Mouse (Mus musculus): ENCODE data around the gene Gpr107. TPM values are rescaled to one million over a fixed set of nuclear protein-coding genes. Genes with fewer than 3 reads are reported as not detected.

Gene Gpr107
- polyA plus RNA-seq, 1 experiment, result 35.2 TPM

- Histone ChIP-seq H3K36me3 (ENCODE audit: control insufficient read depth, insufficient read depth) (no peaks in the 10 kb centered on the region), H3K27me3 (ENCODE audit: control insufficient read depth, insufficient read depth, insufficient read length) (no peaks in the 10 kb centered on the region), H3ac (ENCODE audit: control insufficient read depth, insufficient read length) (no peak overlapping the region), H3K4me3 (no peak overlapping the region), H3K4me2 (ENCODE audit: low read depth) (no peak overlapping the region), H3K79me2 (ENCODE audit: control insufficient read depth, insufficient read depth) (no peaks in the 10 kb centered on the region)
- TF ChIP-seq POLR2A (IDR thresholded peaks at IDR 0.05; ENCODE audit: insufficient read length, low read depth), result no peak
- no peak for TF ChIP-seq REST (IDR thresholded peaks at IDR 0.05; ENCODE audit: insufficient read depth, insufficient read length)
- TF ChIP-seq SRF (IDR thresholded peaks at IDR 0.05; ENCODE audit: control insufficient read depth, insufficient read length, low read depth), result no peak
- no peak for TF ChIP-seq TCF12 (IDR thresholded peaks at IDR 0.05; ENCODE audit: insufficient read depth, poor library complexity, severe bottlenecking)
- no peak for TF ChIP-seq MYOG (IDR thresholded peaks at IDR 0.05; ENCODE audit: control insufficient read depth in 1 of 3, insufficient read depth in 1 of 3, insufficient read length in 2 of 3, low read depth in 2 of 3)
- TF ChIP-seq E2F4 (IDR thresholded peaks at IDR 0.05; ENCODE audit: insufficient read depth), result no peak
- TF ChIP-seq MYOD1 (IDR thresholded peaks at IDR 0.05; ENCODE audit: control insufficient read depth in 1 of 3, insufficient read length in 2 of 3, low read depth in 2 of 3), result no peak
- TF ChIP-seq CEBPB (IDR thresholded peaks at IDR 0.05; ENCODE audit: insufficient read depth, poor library complexity, severe bottlenecking), result no peak
- no peak for TF ChIP-seq TCF3 (IDR thresholded peaks at IDR 0.05; ENCODE audit: insufficient read length, low read depth)
- no peak for TF ChIP-seq POLR2AphosphoS2 (IDR thresholded peaks at IDR 0.05; ENCODE audit: insufficient read length, low read depth)
- TF ChIP-seq USF1 (IDR thresholded peaks at IDR 0.05; ENCODE audit: low read depth), result no peak
- TF ChIP-seq MAX (IDR thresholded peaks at IDR 0.05; ENCODE audit: low read depth), result no peak
Measured at GRCm38 (mm10) chr2:31106621-31107320, 45.3 kb upstream of the Gpr107 start.

DNA sequence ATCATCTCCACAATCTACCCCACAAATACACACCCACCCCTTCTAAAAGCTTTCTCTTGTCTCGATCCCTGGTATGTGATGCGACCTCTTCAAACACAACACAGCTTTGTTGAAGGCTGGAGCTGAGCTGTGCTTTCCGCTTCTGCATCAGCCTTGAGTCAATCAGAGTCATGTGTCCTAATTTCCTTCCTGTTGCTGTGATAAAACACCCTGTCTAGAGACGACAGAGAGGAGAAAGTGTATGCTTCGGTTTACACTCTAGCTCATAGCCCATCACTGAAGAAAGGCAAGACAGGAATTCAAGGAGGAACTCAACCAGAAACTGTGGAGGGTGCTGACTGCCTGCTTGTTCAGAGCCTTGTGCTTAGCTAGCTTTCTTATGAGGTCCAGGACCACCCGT is 43.9 kb upstream of the Gpr107 start:
- no peak for TF ChIP-seq MYOD1 (IDR thresholded peaks at IDR 0.05; ENCODE audit: control insufficient read depth in 1 of 3, insufficient read length in 2 of 3, low read depth in 2 of 3)
- TF ChIP-seq SRF (IDR thresholded peaks at IDR 0.05; ENCODE audit: control insufficient read depth, insufficient read length, low read depth), result no peak
- H3K4me2 ChIP-seq (ENCODE audit: low read depth), result no peak overlapping the region
- no peaks in the 10 kb centered on the region for H3K36me3 ChIP-seq (ENCODE audit: control insufficient read depth, insufficient read depth)
- no peaks in the 10 kb centered on the region for H3K27me3 ChIP-seq (ENCODE audit: control insufficient read depth, insufficient read depth, insufficient read length)
- H3K79me2 ChIP-seq (ENCODE audit: control insufficient read depth, insufficient read depth), result no peaks in the 10 kb centered on the region
- no peak overlapping the region for H3ac ChIP-seq (ENCODE audit: control insufficient read depth, insufficient read length)
- no peak overlapping the region for H3K4me3 ChIP-seq

- Histone ChIP-seq H3K27me3 (ENCODE audit: control insufficient read depth, insufficient read depth, insufficient read length) (no peaks in the 10 kb centered on the region), H3K4me3 (no peak overlapping the region), H3K79me2 (ENCODE audit: control insufficient read depth, insufficient read depth) (no peaks in the 10 kb centered on the region), H3K36me3 (ENCODE audit: control insufficient read depth, insufficient read depth) (no peaks in the 10 kb centered on the region), H3ac (ENCODE audit: control insufficient read depth, insufficient read length) (no peak overlapping the region), H3K4me2 (ENCODE audit: low read depth) (no peak overlapping the region)
- TF ChIP-seq TCF3 (IDR thresholded peaks at IDR 0.05; ENCODE audit: insufficient read length, low read depth) (no peak), MYOD1 (IDR thresholded peaks at IDR 0.05; ENCODE audit: control insufficient read depth in 1 of 3, insufficient read length in 2 of 3, low read depth in 2 of 3) (no peak), E2F4 (IDR thresholded peaks at IDR 0.05; ENCODE audit: insufficient read depth) (no peak), REST (IDR thresholded peaks at IDR 0.05; ENCODE audit: insufficient read depth, insufficient read length) (no peak), CEBPB (IDR thresholded peaks at IDR 0.05; ENCODE audit: insufficient read depth, poor library complexity, severe bottlenecking) (no peak), POLR2AphosphoS2 (IDR thresholded peaks at IDR 0.05; ENCODE audit: insufficient read length, low read depth) (no peak), TCF12 (IDR thresholded peaks at IDR 0.05; ENCODE audit: insufficient read depth, poor library complexity, severe bottlenecking) (no peak), MYOG (IDR thresholded peaks at IDR 0.05; ENCODE audit: control insufficient read depth in 1 of 3, insufficient read depth in 1 of 3, insufficient read length in 2 of 3, low read depth in 2 of 3) (no peak), MAX (IDR thresholded peaks at IDR 0.05; ENCODE audit: low read depth) (no peak), SRF (IDR thresholded peaks at IDR 0.05; ENCODE audit: control insufficient read depth, insufficient read length, low read depth) (no peak)
Measured at GRCm38 (mm10) chr2:31109960-31110548, 42.1 kb upstream of the Gpr107 start.

GRCm38 (mm10) chr2:31111685-31112084 is 40.4 kb upstream of the Gpr107 start:
- no peak overlapping the region for H3ac ChIP-seq (ENCODE audit: control insufficient read depth, insufficient read length)
- TF ChIP-seq TCF3 (IDR thresholded peaks at IDR 0.05; ENCODE audit: insufficient read length, low read depth) (no peak), E2F4 (IDR thresholded peaks at IDR 0.05; ENCODE audit: insufficient read depth) (no peak), CEBPB (IDR thresholded peaks at IDR 0.05; ENCODE audit: insufficient read depth, poor library complexity, severe bottlenecking) (no peak), MAX (IDR thresholded peaks at IDR 0.05; ENCODE audit: low read depth) (no peak), USF1 (IDR thresholded peaks at IDR 0.05; ENCODE audit: low read depth) (no peak), REST (IDR thresholded peaks at IDR 0.05; ENCODE audit: insufficient read depth, insufficient read length) (no peak), SRF (IDR thresholded peaks at IDR 0.05; ENCODE audit: control insufficient read depth, insufficient read length, low read depth) (no peak), TCF12 (IDR thresholded peaks at IDR 0.05; ENCODE audit: insufficient read depth, poor library complexity, severe bottlenecking) (no peak), MYOG (IDR thresholded peaks at IDR 0.05; ENCODE audit: control insufficient read depth in 1 of 3, insufficient read depth in 1 of 3, insufficient read length in 2 of 3, low read depth in 2 of 3) (no peak), POLR2AphosphoS2 (IDR thresholded peaks at IDR 0.05; ENCODE audit: insufficient read length, low read depth) (no peak), POLR2A (IDR thresholded peaks at IDR 0.05; ENCODE audit: insufficient read length, low read depth) (no peak), MYOD1 (IDR thresholded peaks at IDR 0.05; ENCODE audit: control insufficient read depth in 1 of 3, insufficient read length in 2 of 3, low read depth in 2 of 3) (no peak)
- no peaks in the 10 kb centered on the region for H3K79me2 ChIP-seq (ENCODE audit: control insufficient read depth, insufficient read depth)
- H3K4me3 ChIP-seq, result no peak overlapping the region
- H3K27me3 ChIP-seq (ENCODE audit: control insufficient read depth, insufficient read depth, insufficient read length), result no peaks in the 10 kb centered on the region
- no peaks in the 10 kb centered on the region for H3K36me3 ChIP-seq (ENCODE audit: control insufficient read depth, insufficient read depth)
- no peak overlapping the region for H3K4me2 ChIP-seq (ENCODE audit: low read depth)

All from myocyte (in vitro differentiated cells).